Mouse (Mus musculus): Measurements from ENCODE around the gene Selenot. TPM values are rescaled to one million over a fixed set of nuclear protein-coding genes. Genes with fewer than 3 reads are reported as not detected.
"Not testable (repeated sequence)": the region's sequence is repeated elsewhere in the genome, so short reads cannot be mapped to it uniquely, and the experiment has no call there.

The Selenot gene
- polyA plus RNA-seq, 1 experiment from 2014 or later: 22.5 TPM

GRCm38 (mm10) chr3:58582788-58583426, 6.5 kb downstream of the Selenot start:
- peaks cover 28% of the 10 kb centered on the region for H3K4me1 ChIP-seq (replicated peaks)
- no peaks in the 10 kb centered on the region for H3K9me3 ChIP-seq
- H3K27me3 ChIP-seq: no peaks in the 10 kb centered on the region
- no peak overlapping the region for H3K4me3 ChIP-seq (replicated peaks)
- ATAC-seq: no peak
- WGBS: 93% methylated on average over 5 of the region's 5 CpGs
- no peak overlapping the region for H3K27ac ChIP-seq
- no peak overlapping the region for H3K9ac ChIP-seq (replicated peaks)
- H3K36me3 ChIP-seq: peaks cover 31% of the 10 kb centered on the region
- no peak overlapping the region for H3K4me2 ChIP-seq (replicated peaks)

- H3K27ac ChIP-seq; H3K4me3 ChIP-seq (replicated peaks); H3K9me3 ChIP-seq; H3K4me1 ChIP-seq (replicated peaks); H3K27me3 ChIP-seq; ATAC-seq; H3K9ac ChIP-seq (replicated peaks); H3K4me2 ChIP-seq (replicated peaks): not testable (repeated sequence)
- 95% methylated on average over 4 of the region's 4 CpGs for WGBS
- H3K36me3 ChIP-seq: peaks cover 48% of the 10 kb centered on the region
These were observed 14.1 kb downstream of the Selenot start for GRCm38 (mm10) chr3:58590544-58590943.

GRCm38 (mm10) chr3:58592666-58593065, 16.2 kb downstream of the Selenot start:
- H3K4me3 ChIP-seq (replicated peaks); H3K4me2 ChIP-seq (replicated peaks); H3K9me3 ChIP-seq; ATAC-seq; H3K9ac ChIP-seq (replicated peaks); H3K27me3 ChIP-seq; H3K27ac ChIP-seq; H3K4me1 ChIP-seq (replicated peaks): not testable (repeated sequence)
- peaks cover 40% of the 10 kb centered on the region for H3K36me3 ChIP-seq
- WGBS: 84% methylated on average over 7 of the region's 7 CpGs

GRCm38 (mm10) chr3:58593623-58594022, 17.2 kb downstream of the Selenot start:
- ATAC-seq: no peak
- Histone ChIP-seq H3K9me3 (no peaks in the 10 kb centered on the region), H3K9ac (replicated peaks) (no peak overlapping the region), H3K4me2 (replicated peaks) (no peak overlapping the region), H3K36me3 (peaks cover 40% of the 10 kb centered on the region), H3K27me3 (no peaks in the 10 kb centered on the region), H3K4me3 (replicated peaks) (no peak overlapping the region), H3K27ac (no peak overlapping the region), H3K4me1 (replicated peaks) (0 out of 2 replicates have a peak, but pooled peaks cover 3% of the 10 kb centered on the region)
- 36% methylated on average over 5 of the region's 5 CpGs for WGBS

GRCm38 (mm10) chr3:58608506-58608905, 32.1 kb downstream of the Selenot start:
- Histone ChIP-seq H3K4me1 (replicated peaks) (no peaks in the 10 kb centered on the region), H3K4me3 (replicated peaks) (no peak overlapping the region), H3K9ac (replicated peaks) (no peak overlapping the region), H3K9me3 (peaks cover 2% of the 10 kb centered on the region; the same call in 1 of the 2 replicates), H3K27ac (no peak overlapping the region), H3K36me3 (0 out of 2 replicates have a peak, but pooled peaks cover 3% of the 10 kb centered on the region), H3K4me2 (replicated peaks) (no peak overlapping the region), H3K27me3 (no peaks in the 10 kb centered on the region)
- no peak for ATAC-seq
- WGBS: 52% methylated on average over 4 of the region's 4 CpGs

DNA sequence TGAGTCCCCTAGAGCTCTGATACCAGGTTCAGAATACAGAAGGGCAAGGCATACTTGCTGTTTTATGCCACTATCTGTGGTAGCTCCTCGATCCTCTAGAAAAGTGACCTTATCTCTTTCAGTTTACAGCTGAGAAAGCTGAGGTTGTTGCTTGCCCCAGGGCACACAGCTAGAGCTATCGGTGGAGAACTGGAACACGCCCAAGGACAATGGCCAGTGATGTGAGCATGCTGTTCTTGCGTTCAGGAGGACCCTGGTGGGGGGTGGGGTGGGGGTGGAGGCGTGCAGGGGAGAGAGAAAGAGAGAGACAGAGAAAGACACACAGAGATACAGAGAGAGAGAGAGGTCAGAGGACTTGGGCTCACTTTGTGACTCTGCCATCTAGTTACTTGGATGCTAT, 33.5 kb downstream of the Selenot start:
- Histone ChIP-seq H3K9ac (replicated peaks) (no peak overlapping the region), H3K36me3 (0 out of 2 replicates have a peak, but pooled peaks cover 3% of the 10 kb centered on the region), H3K4me1 (replicated peaks) (no peaks in the 10 kb centered on the region), H3K27me3 (no peaks in the 10 kb centered on the region), H3K9me3 (peaks cover 2% of the 10 kb centered on the region; the same call in 1 of the 2 replicates), H3K27ac (no peak overlapping the region), H3K4me2 (replicated peaks) (no peak overlapping the region), H3K4me3 (replicated peaks) (no peak overlapping the region)
- ATAC-seq: no peak
- 78% methylated on average over 5 of the region's 5 CpGs for WGBS

GRCm38 (mm10) chr3:58621066-58621465, 44.6 kb downstream of the Selenot start:
- Histone ChIP-seq H3K9me3 (no peaks in the 10 kb centered on the region), H3K9ac (replicated peaks) (no peak overlapping the region), H3K36me3 (no peaks in the 10 kb centered on the region), H3K4me1 (replicated peaks) (0 out of 2 replicates have a peak, but pooled peaks cover 5% of the 10 kb centered on the region), H3K4me3 (replicated peaks) (no peak overlapping the region), H3K4me2 (replicated peaks) (no peak overlapping the region), H3K27me3 (no peaks in the 10 kb centered on the region), H3K27ac (no peak overlapping the region)
- 77% methylated on average over 7 of the region's 7 CpGs for WGBS
- no peak for ATAC-seq

GRCm38 (mm10) chr3:58622665-58623394, 46.4 kb downstream of the Selenot start:
- WGBS: 79% methylated on average over 3 of the region's 3 CpGs
- no peaks in the 10 kb centered on the region for H3K9me3 ChIP-seq
- no peak for ATAC-seq
- H3K4me1 ChIP-seq (replicated peaks): no peaks in the 10 kb centered on the region
- no peak overlapping the region for H3K4me3 ChIP-seq (replicated peaks)
- H3K36me3 ChIP-seq: no peaks in the 10 kb centered on the region
- H3K9ac ChIP-seq (replicated peaks): no peak overlapping the region
- H3K27ac ChIP-seq: no peak overlapping the region
- no peaks in the 10 kb centered on the region for H3K27me3 ChIP-seq
- H3K4me2 ChIP-seq (replicated peaks): no peak overlapping the region

- 86% methylated on average over 4 of the region's 4 CpGs for WGBS
- H3K4me3 ChIP-seq (replicated peaks): no peak overlapping the region
- no peaks in the 10 kb centered on the region for H3K27me3 ChIP-seq
- no peaks in the 10 kb centered on the region for H3K4me1 ChIP-seq (replicated peaks)
- no peak for ATAC-seq
- no peaks in the 10 kb centered on the region for H3K36me3 ChIP-seq
- H3K27ac ChIP-seq: no peak overlapping the region
- H3K4me2 ChIP-seq (replicated peaks): no peak overlapping the region
- H3K9ac ChIP-seq (replicated peaks): no peak overlapping the region
- H3K9me3 ChIP-seq: no peaks in the 10 kb centered on the region
These were observed 48.5 kb downstream of the Selenot start for GRCm38 (mm10) chr3:58624981-58625380.

DNA sequence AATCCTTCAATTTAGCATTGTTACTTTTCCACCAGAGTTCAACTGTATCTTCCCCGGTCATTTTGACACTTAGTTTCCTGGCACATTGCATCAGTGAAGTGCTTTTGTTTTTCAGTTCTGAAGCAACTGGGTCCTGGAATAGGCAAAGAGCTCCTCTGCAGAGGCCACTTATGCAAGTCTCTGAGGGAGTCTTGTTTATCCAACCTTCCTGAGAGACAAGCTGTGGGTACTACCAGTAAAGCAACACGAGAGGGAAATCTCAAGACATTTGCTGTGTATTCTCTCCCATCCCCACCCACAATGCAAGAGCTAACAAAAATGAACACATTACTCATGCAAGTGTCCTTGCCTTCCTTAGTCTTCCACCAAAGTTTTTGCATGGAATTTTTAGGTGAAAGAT, 55.3 kb downstream of the Selenot start:
- Histone ChIP-seq H3K4me2 (replicated peaks) (no peak overlapping the region), H3K9me3 (no peaks in the 10 kb centered on the region), H3K4me1 (replicated peaks) (peaks cover 8% of the 10 kb centered on the region), H3K9ac (replicated peaks) (no peak overlapping the region), H3K4me3 (replicated peaks) (no peak overlapping the region), H3K27me3 (no peaks in the 10 kb centered on the region), H3K27ac (no peak overlapping the region), H3K36me3 (no peaks in the 10 kb centered on the region)
- WGBS: 85% methylated on average over 2 of the region's 2 CpGs
- no peak for ATAC-seq

DNA sequence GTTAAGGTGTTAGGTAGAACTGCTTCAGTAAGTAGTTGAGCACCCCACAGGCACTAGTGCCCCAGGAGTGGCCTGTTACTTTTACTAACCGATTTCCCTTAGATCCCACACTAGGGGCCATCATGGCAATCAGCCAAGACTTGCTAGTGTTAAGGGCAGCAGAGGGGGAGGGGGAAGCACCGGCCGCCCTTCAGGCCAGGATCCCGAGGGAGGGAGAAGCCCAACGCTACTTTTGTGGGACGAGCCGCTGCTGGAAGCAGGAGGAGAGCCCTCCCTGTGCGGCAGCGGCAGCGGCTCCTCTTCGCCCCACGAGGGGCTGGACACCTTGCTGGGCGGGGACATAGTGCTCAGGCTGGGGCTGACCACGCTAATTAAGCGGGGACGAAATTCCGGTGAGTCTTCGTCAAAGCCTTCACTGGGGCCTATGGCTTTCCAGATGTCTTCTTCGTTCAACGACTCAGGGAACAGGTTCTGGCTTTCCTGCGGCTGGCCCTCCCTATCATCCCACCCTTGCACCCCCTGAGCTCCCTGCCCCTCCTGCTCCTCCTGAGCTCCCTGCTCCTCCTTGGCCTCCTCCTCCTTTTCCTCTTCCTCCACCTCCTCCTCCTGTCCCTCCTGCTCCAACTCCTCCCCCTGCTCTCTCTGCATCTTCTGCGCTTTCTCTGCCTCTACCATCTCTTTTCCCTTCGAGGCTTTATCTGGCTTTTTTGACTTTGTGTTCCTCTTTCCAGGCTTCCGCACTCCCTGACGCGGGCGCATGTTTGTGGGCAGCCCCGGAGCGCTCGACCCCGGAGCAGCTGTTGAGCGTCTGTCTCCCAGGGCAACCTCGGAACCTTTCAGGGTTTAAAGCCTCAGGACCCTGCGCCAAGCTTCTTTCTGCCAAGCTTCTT, 60.2 kb downstream of the Selenot start, which contains the start of gene Erich6:
Gene Erich6 (minus strand): TSS at position 802 of the 890 bp plus-strand sequence.
- Histone ChIP-seq H3K27me3 (no peaks in the 10 kb centered on the region), H3K36me3 (no peaks in the 10 kb centered on the region), H3K27ac (no peak within 1 kb of the TSS), H3K4me1 (replicated peaks) (peaks cover 13% of the 10 kb centered on the region), H3K4me2 (replicated peaks) (peak within 1 kb of the TSS; percentile 94), H3K9me3 (no peaks in the 10 kb centered on the region), H3K9ac (replicated peaks) (peak within 1 kb of the TSS; percentile 74), H3K4me3 (replicated peaks) (peak within 1 kb of the TSS; percentile 56)
- ATAC-seq: peak; percentile 92
- under 1% methylated on average over 34 of the region's 34 CpGs for WGBS
